Mouse (Mus musculus): ENCODE data around the gene Taldo1. TPM values are rescaled to one million over a fixed set of nuclear protein-coding genes. Genes with fewer than 3 reads are reported as not detected.
"Not testable (repeated sequence)": the region's sequence is repeated elsewhere in the genome, so short reads cannot be mapped to it uniquely, and the experiment has no call there.

Taldo1 gene
- total RNA-seq, 2 experiments from 2014 or later, result 117 to 508 TPM

- ATAC-seq (replicated peaks; ENCODE audit: poor library complexity), result no peak
These were observed 44.5 kb downstream of the Taldo1 start for GRCm38 (mm10) chr7:141436523-141436892.

- peak; percentile 75 for ATAC-seq (replicated peaks; ENCODE audit: poor library complexity)
These were observed 45.5 kb downstream of the Taldo1 start, which contains the start of gene Slc25a22 for GRCm38 (mm10) chr7:141437178-141438120. Gene Slc25a22 (minus strand): TSS chr7:141437892.

GRCm38 (mm10) chr7:141438201-141438968 is 46.4 kb downstream of the Taldo1 start:
- no peak for ATAC-seq (replicated peaks; ENCODE audit: poor library complexity)

- no peak for ATAC-seq (replicated peaks; ENCODE audit: poor library complexity)
These were observed 47.2 kb downstream of the Taldo1 start for GRCm38 (mm10) chr7:141439140-141439679.

GRCm38 (mm10) chr7:141439811-141440210 is 47.8 kb downstream of the Taldo1 start:
- ATAC-seq (replicated peaks; ENCODE audit: poor library complexity), result no peak

- ATAC-seq (replicated peaks; ENCODE audit: poor library complexity), result peak; percentile 25; the same call in 1 of the 2 replicates
These were observed 48.6 kb downstream of the Taldo1 start for GRCm38 (mm10) chr7:141440613-141441012.

- ATAC-seq (replicated peaks; ENCODE audit: poor library complexity), result no peak
These were observed 49.5 kb downstream of the Taldo1 start for GRCm38 (mm10) chr7:141441460-141441859.

GRCm38 (mm10) chr7:141442199-141442598 is 50.2 kb downstream of the Taldo1 start:
- ATAC-seq (replicated peaks; ENCODE audit: poor library complexity), result no peak

- ATAC-seq (replicated peaks; ENCODE audit: poor library complexity), result peak; percentile 42
These were observed 51.3 kb downstream of the Taldo1 start for GRCm38 (mm10) chr7:141443081-141443821.

GRCm38 (mm10) chr7:141443828-141444237 is 51.8 kb downstream of the Taldo1 start, which contains the start of gene Pidd1:
Gene Pidd1 (minus strand): TSS chr7:141444025.
- peak; percentile 48 for ATAC-seq (replicated peaks; ENCODE audit: poor library complexity)

- not testable (repeated sequence) for ATAC-seq (replicated peaks; ENCODE audit: poor library complexity)
These were observed 54.4 kb downstream of the Taldo1 start for GRCm38 (mm10) chr7:141446374-141446773.

- ATAC-seq (replicated peaks; ENCODE audit: poor library complexity), result peak; percentile 76
These were observed 55.4 kb downstream of the Taldo1 start, which contains the start of gene Rplp2 for GRCm38 (mm10) chr7:141447110-141447991. Gene Rplp2 (plus strand): TSS chr7:141447370.

- ATAC-seq (replicated peaks; ENCODE audit: poor library complexity), result no peak
These were observed 59.9 kb downstream of the Taldo1 start for GRCm38 (mm10) chr7:141451928-141452327.

Other genes starting within 250 kb of the Taldo1 start
- 36.0 and 41.3 TPM in 2 replicates for gene Rnh1, start 219.3 kb upstream of the Taldo1 start, total RNA-seq (2015)
- 43.4 and 57.6 TPM in 2 replicates for gene Rnh1, start 219.3 kb upstream of the Taldo1 start, total RNA-seq (2017)
- gene Hras, start 198.2 kb upstream of the Taldo1 start, total RNA-seq (2015), result 30.5 and 40.6 TPM in 2 replicates
- 19.9 and 23.7 TPM in 2 replicates for gene Hras, start 198.2 kb upstream of the Taldo1 start, total RNA-seq (2017)
- gene Lrrc56, start 198.0 kb upstream of the Taldo1 start, total RNA-seq (2015), result 0.39 and 0.84 TPM in 2 replicates
- gene Lrrc56, start 198.0 kb upstream of the Taldo1 start, total RNA-seq (2017), result 0.50 and 3.4 TPM in 2 replicates
- gene Lmntd2, start 178.1 kb upstream of the Taldo1 start, total RNA-seq (2015), result 0.20 and 0.89 TPM in 2 replicates
- 0.10 TPM in 1 of 2 replicates, not detected in the other for gene Lmntd2, start 178.1 kb upstream of the Taldo1 start, total RNA-seq (2017)
- gene Rassf7, start 176.3 kb upstream of the Taldo1 start, total RNA-seq (2015), result 3.2 and 4.3 TPM in 2 replicates
- 2.2 and 6.6 TPM in 2 replicates for gene Rassf7, start 176.3 kb upstream of the Taldo1 start, total RNA-seq (2017)
- gene Phrf1, start 163.4 kb upstream of the Taldo1 start, total RNA-seq (2015), result 51.0 and 53.0 TPM in 2 replicates
- gene Phrf1, start 163.4 kb upstream of the Taldo1 start, total RNA-seq (2017), result 60.4 and 62.2 TPM in 2 replicates
- 2.4 and 3.0 TPM in 2 replicates for gene Irf7, start 125.7 kb upstream of the Taldo1 start, total RNA-seq (2015)
- 2.9 and 4.7 TPM in 2 replicates for gene Irf7, start 125.7 kb upstream of the Taldo1 start, total RNA-seq (2017)
- not detected in 2 replicates for gene Cdhr5, start 115.4 kb upstream of the Taldo1 start, total RNA-seq (2015)
- gene Cdhr5, start 115.4 kb upstream of the Taldo1 start, total RNA-seq (2017), result not detected in 2 replicates
- gene Sct, start 113.1 kb upstream of the Taldo1 start, total RNA-seq (2015), result not detected in 2 replicates
- not detected in 2 replicates for gene Sct, start 113.1 kb upstream of the Taldo1 start, total RNA-seq (2017)
- not detected in 2 replicates for gene Drd4, start 100.2 kb upstream of the Taldo1 start, total RNA-seq (2015)
- gene Drd4, start 100.2 kb upstream of the Taldo1 start, total RNA-seq (2017), result not detected in 2 replicates
- 33.6 and 33.7 TPM in 2 replicates for gene Deaf1, start 64.5 kb upstream of the Taldo1 start, total RNA-seq (2015)
- gene Deaf1, start 64.5 kb upstream of the Taldo1 start, total RNA-seq (2017), result 19.8 and 23.0 TPM in 2 replicates
- 11.1 and 11.7 TPM in 2 replicates for gene Tmem80, start 64.5 kb upstream of the Taldo1 start, total RNA-seq (2015)
- 9.1 and 9.2 TPM in 2 replicates for gene Tmem80, start 64.5 kb upstream of the Taldo1 start, total RNA-seq (2017)
- gene Eps8l2, start 53.3 kb upstream of the Taldo1 start, total RNA-seq (2015), result 0.67 TPM in 1 of 2 replicates, not detected in the other
- gene Eps8l2, start 53.3 kb upstream of the Taldo1 start, total RNA-seq (2017), result not detected in 2 replicates
- gene Gatd1, start 21.9 kb downstream of the Taldo1 start, total RNA-seq (2015), result 21.9 and 25.9 TPM in 2 replicates
- 13.5 and 16.3 TPM in 2 replicates for gene Gatd1, start 21.9 kb downstream of the Taldo1 start, total RNA-seq (2017)
- not detected in 2 replicates for gene Cend1, start 37.3 kb downstream of the Taldo1 start, total RNA-seq (2015)
- not detected in 2 replicates for gene Cend1, start 37.3 kb downstream of the Taldo1 start, total RNA-seq (2017)
- gene Slc25a22, start 45.7 kb downstream of the Taldo1 start, total RNA-seq (2015), result 15.5 and 19.8 TPM in 2 replicates
- gene Slc25a22, start 45.7 kb downstream of the Taldo1 start, total RNA-seq (2017), result 4.4 and 5.3 TPM in 2 replicates
- gene Pidd1, start 51.8 kb downstream of the Taldo1 start, total RNA-seq (2015), result 14.2 and 14.4 TPM in 2 replicates
- gene Pidd1, start 51.8 kb downstream of the Taldo1 start, total RNA-seq (2017), result 9.7 and 11.2 TPM in 2 replicates
- 2,968 and 3,129 TPM in 2 replicates for gene Rplp2, start 55.2 kb downstream of the Taldo1 start, total RNA-seq (2015)
- gene Rplp2, start 55.2 kb downstream of the Taldo1 start, total RNA-seq (2017), result 2,070 and 2,265 TPM in 2 replicates
- gene Pnpla2, start 63.0 kb downstream of the Taldo1 start, total RNA-seq (2015), result 44.5 and 44.9 TPM in 2 replicates
- gene Pnpla2, start 63.0 kb downstream of the Taldo1 start, total RNA-seq (2017), result 15.6 and 20.1 TPM in 2 replicates
- gene Cracr2b, start 68.9 kb downstream of the Taldo1 start, total RNA-seq (2015), result 8.6 and 8.9 TPM in 2 replicates
- 11.4 and 16.6 TPM in 2 replicates for gene Cracr2b, start 68.9 kb downstream of the Taldo1 start, total RNA-seq (2017)
- 11.0 and 14.7 TPM in 2 replicates for gene Cd151, start 75.2 kb downstream of the Taldo1 start, total RNA-seq (2015)
- gene Cd151, start 75.2 kb downstream of the Taldo1 start, total RNA-seq (2017), result 14.5 and 22.1 TPM in 2 replicates
- 31.3 and 40.2 TPM in 2 replicates for gene Polr2l, start 82.9 kb downstream of the Taldo1 start, total RNA-seq (2015)
- gene Polr2l, start 82.9 kb downstream of the Taldo1 start, total RNA-seq (2017), result 45.0 and 46.7 TPM in 2 replicates
- gene Tspan4, start 83.0 kb downstream of the Taldo1 start, total RNA-seq (2015), result 18.3 and 23.9 TPM in 2 replicates
- gene Tspan4, start 83.0 kb downstream of the Taldo1 start, total RNA-seq (2017), result 38.2 and 39.1 TPM in 2 replicates
- 5.8 and 6.3 TPM in 2 replicates for gene Chid1, start 147.7 kb downstream of the Taldo1 start, total RNA-seq (2015)
- gene Chid1, start 147.7 kb downstream of the Taldo1 start, total RNA-seq (2017), result 31.2 and 38.7 TPM in 2 replicates
- 18.3 and 20.0 TPM in 2 replicates for gene Ap2a2, start 170.0 kb downstream of the Taldo1 start, total RNA-seq (2015)
- 23.4 and 23.6 TPM in 2 replicates for gene Ap2a2, start 170.0 kb downstream of the Taldo1 start, total RNA-seq (2017)

Measured in megakaryocyte progenitor cell, adult 5-6 weeks (primary cell).